In the genomic region with DNA sequence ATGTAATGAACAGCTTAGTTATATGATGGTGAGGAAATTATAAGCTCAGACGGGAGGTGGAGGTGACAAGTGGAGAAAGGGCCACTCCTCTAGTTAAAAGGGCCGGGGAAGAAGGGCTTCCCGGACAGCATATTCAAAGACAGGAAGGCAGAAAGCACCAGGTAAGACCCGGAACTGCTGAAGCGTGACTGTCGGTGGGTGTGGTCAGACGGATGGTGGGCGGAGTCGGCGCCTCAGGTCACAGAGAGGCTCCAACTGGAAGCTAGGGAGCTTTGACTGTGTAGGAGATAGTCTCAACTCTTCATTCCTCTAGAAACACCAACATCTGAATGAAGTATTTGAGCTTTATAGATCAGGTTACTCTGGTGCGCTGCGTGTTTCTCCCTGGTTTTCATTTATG, we compare ENCODE assay signal across 10 mouse cellular contexts. TPM values are rescaled to one million over a fixed set of nuclear protein-coding genes. Genes with fewer than 3 reads are reported as not detected.
DNase-seq lines count a peak whose midpoint lies in the region; ATAC-seq and TF ChIP-seq lines count a peak whose summit lies in the region.
"Had no signal": no experiment of that assay in that cellular context is flagged by ENCODE, and none has a peak within 500 bp of the region (broad histone marks: within the 10 kb centered on the region; RNA-seq: fewer than 3 reads in every experiment).

No protein-coding gene starts in this region.

- no peaks in the 10 kb centered on the region for H3K36me3 ChIP-seq in heart, embryonic 13.5 days
- H3K36me3 ChIP-seq in G1E (replicated peaks): no peaks in the 10 kb centered on the region
- no peaks in the 10 kb centered on the region for H3K36me3 ChIP-seq in liver, embryonic 11.5 days (ENCODE audit: control insufficient read depth, insufficient read depth, low read length)

- H3K4me1 ChIP-seq in heart, embryonic 13.5 days: no peaks in the 10 kb centered on the region
- peaks cover 12% of the 10 kb centered on the region for H3K4me1 ChIP-seq in G1E (ENCODE audit: insufficient read depth, low read depth, low read length)
- peaks cover 3% of the 10 kb centered on the region; the same call in 1 of the 2 replicates for H3K4me1 ChIP-seq in liver, embryonic 11.5 days (replicated peaks; ENCODE audit: control insufficient read depth, insufficient read depth, low read length)

- H3K27ac ChIP-seq in heart, embryonic 13.5 days (replicated peaks): no peak overlapping the region
- no peak overlapping the region for H3K27ac ChIP-seq in liver, embryonic 11.5 days (ENCODE audit: low read depth, low read length)

- H3K9ac ChIP-seq in heart, embryonic 13.5 days: 0 out of 2 replicates have a peak overlapping the region, but pooled peaks have one; percentile 33
- peak overlapping the region; percentile 35; the same call in 1 of the 2 replicates for H3K9ac ChIP-seq in liver, embryonic 11.5 days (ENCODE audit: low read depth, low read length)

- peak overlapping the region; percentile 11; the same call in 1 of the 2 replicates for H3K4me3 ChIP-seq in heart, embryonic 13.5 days
- peak overlapping the region; percentile 52; the same call in 1 of the 2 replicates for H3K4me3 ChIP-seq in G1E (ENCODE audit: low read depth, low read length)
- H3K4me3 ChIP-seq in liver, embryonic 11.5 days (ENCODE audit: low read depth, low read length): no peak overlapping the region

- peak overlapping the region; percentile 38 for H3K4me2 ChIP-seq in heart, embryonic 13.5 days
- H3K4me2 ChIP-seq in liver, embryonic 11.5 days: peak overlapping the region; percentile 51

- no peak for DNase-seq in heart, postnatal 25 days (ENCODE audit: low spot score)
- DNase-seq in G1E (ENCODE audit: low spot score): peak; percentile 15
- peak; percentile 41 for DNase-seq in liver, embryonic 11.5 days (ENCODE audit: low spot score)
- DNase-seq in spleen, postnatal 4 days (ENCODE audit: low spot score in 2 of 2): peak; percentile 58 to 73
- DNase-seq in left cerebral cortex, postnatal 25 days (ENCODE audit: low spot score in 2 of 2): no peak
- DNase-seq in gastrocnemius, postnatal 10 days: no peak
- DNase-seq in adrenal gland, postnatal 36 days: no peak
- DNase-seq: right cerebral cortex, postnatal 4 days had no signal

- H3K9me3 ChIP-seq in heart, embryonic 13.5 days: no peaks in the 10 kb centered on the region
- peaks cover 8% of the 10 kb centered on the region; the same call in 1 of the 2 replicates for H3K9me3 ChIP-seq in G1E (replicated peaks)
- 0 out of 2 replicates have a peak, but pooled peaks cover 3% of the 10 kb centered on the region for H3K9me3 ChIP-seq in liver, embryonic 11.5 days (ENCODE audit: control insufficient read depth, low read length)

- intact Hi-C loops in heart, postnatal 25 days (cut with DNase I): no loop called here
- intact Hi-C loops in left cerebral cortex, postnatal 25 days (cut with DNase I): no loop called here

- no peaks in the 10 kb centered on the region for H3K27me3 ChIP-seq in heart, embryonic 13.5 days (replicated peaks)
- peaks cover 12% of the 10 kb centered on the region for H3K27me3 ChIP-seq in G1E (ENCODE audit: insufficient read depth, low read length)
- no peaks in the 10 kb centered on the region; the same call in 1 of the 2 replicates for H3K27me3 ChIP-seq in liver, embryonic 11.5 days (replicated peaks; ENCODE audit: control insufficient read depth, insufficient read depth, low read length)

- ATAC-seq in heart, embryonic 13.5 days (ENCODE audit: extremely low read depth, insufficient number of reproducible peaks, low FRiP score, low TSS enrichment): no peak
- peak; percentile 63 for ATAC-seq in G1E (ENCODE audit: extremely low read depth, insufficient number of reproducible peaks, low FRiP score, poor library complexity, severe bottlenecking)
- peak; percentile 85 for ATAC-seq in liver, embryonic 11.5 days (replicated peaks; ENCODE audit: low FRiP score)
- ATAC-seq: hindbrain, embryonic 16.5 days had no signal

- 30% methylated on average over 12 of the region's 12 CpGs for WGBS in heart, embryonic 13.5 days
- 32% methylated on average over 12 of the region's 12 CpGs for WGBS in liver, embryonic 11.5 days

- no peak for TF ChIP-seq CTCF in G1E (IDR thresholded peaks at IDR 0.05; ENCODE audit: low read depth, low read length)

RNA-seq across cellular contexts. Expression of a gene that starts 8.2 kb away (rescaled TPM):
- polyA plus RNA-seq in heart, embryonic 13.5 days (2015; fragmentation: Nextera tagmentation; extraction: Ambion mirVana): 25.4 and 27.1 TPM in 2 replicates
- 1 to 10 TPM; 2.1 to 2.5 TPM for total RNA-seq in heart, postnatal 25 days (2021)
- total RNA-seq in G1E (2014; fragmentation: Nextera tagmentation): 38.2 and 47.9 TPM in 2 replicates
- total RNA-seq in G1E (2017): 27.5 and 32.5 TPM in 2 replicates
- polyA plus RNA-seq in G1E (2012): 5.3 and 12.1 TPM in 2 replicates
- 41.8 and 46.2 TPM in 2 replicates for polyA plus RNA-seq in liver, embryonic 11.5 days (2014; fragmentation: Nextera tagmentation; extraction: Ambion mirVana)
- total RNA-seq in left cerebral cortex, postnatal 25 days (2021): 10 to 100 TPM; 15.5 to 16.0 TPM
- total RNA-seq in gastrocnemius, postnatal 10 days (2021): 10 to 100 TPM; 14.2 to 15.3 TPM
- 1 to 10 TPM; 3.3 to 3.6 TPM for total RNA-seq in adrenal gland, postnatal 36 days (2021)

RNA-seq across cellular contexts. Expression of a gene that starts 9.1 kb away (rescaled TPM):
- 0.07 TPM in 1 of 2 replicates, not detected in the other for polyA plus RNA-seq in heart, embryonic 13.5 days (2015; fragmentation: Nextera tagmentation; extraction: Ambion mirVana)
- not detected for total RNA-seq in heart, postnatal 25 days (2021)
- not detected in 2 replicates for total RNA-seq in G1E (2014; fragmentation: Nextera tagmentation)
- 0.11 TPM in 1 of 2 replicates, not detected in the other for total RNA-seq in G1E (2017)
- not detected in 2 replicates for polyA plus RNA-seq in G1E (2012)
- 0.44 and 0.45 TPM in 2 replicates for polyA plus RNA-seq in liver, embryonic 11.5 days (2014; fragmentation: Nextera tagmentation; extraction: Ambion mirVana)
- total RNA-seq in left cerebral cortex, postnatal 25 days (2021): not detected
- total RNA-seq in gastrocnemius, postnatal 10 days (2021): under 1 TPM; 0.27 to 0.31 TPM
- total RNA-seq in adrenal gland, postnatal 36 days (2021): not detected
- polyA plus RNA-seq: hindbrain, embryonic 16.5 days had no signal

Comparison
In these comparisons a context has a peak if more than half of its experiments do, and no peak if none do; other contexts are left out.
1. DNase-seq: peak in G1E (single experiment), liver, embryonic 11.5 days (single experiment) and spleen, postnatal 4 days (2 of 2); none in heart, postnatal 25 days (single experiment), left cerebral cortex, postnatal 25 days (0 of 2), gastrocnemius, postnatal 10 days (single experiment) and adrenal gland, postnatal 36 days (0 of 2).